Mouse (Mus musculus) T-helper 2 cell (primary cell): ENCODE results near the gene Cdk19.
"Not testable (repeated sequence)": the region's sequence is repeated elsewhere in the genome, so short reads cannot be mapped to it uniquely, and the experiment has no call there.

Source experiments
- in situ Hi-C: fragments of 300-600 bp; cut with MboI, MseI; formaldehyde crosslinking; loops from one replicate; pipeline ENCODE4 v1.15.1; 2025; ENCODE audit warnings: high pct_unique_total_duplicates

The Cdk19 gene

GRCm38 (mm10) chr10:40519586-40519985, 180.2 kb downstream of the Cdk19 start:
- in situ Hi-C loops = no loop called here

- in situ Hi-C loops = no loop called here
These were observed 182.2 kb downstream of the Cdk19 start for GRCm38 (mm10) chr10:40521579-40521978.

GRCm38 (mm10) chr10:40523312-40523975, 184.1 kb downstream of the Cdk19 start:
- in situ Hi-C loops = no loop called here

GRCm38 (mm10) chr10:40524032-40524806, 184.9 kb downstream of the Cdk19 start:
- in situ Hi-C loops = no loop called here

GRCm38 (mm10) chr10:40524991-40525390, 185.6 kb downstream of the Cdk19 start:
- in situ Hi-C loops = loop anchor here (5.0 kb wide), 2 partner anchors 173 to 258 kb away; no protein-coding TSS in a partner anchor

- in situ Hi-C loops = loop anchor here (5.0 kb wide), 2 partner anchors 173 to 258 kb away; no protein-coding TSS in a partner anchor
These were observed 186.3 kb downstream of the Cdk19 start for GRCm38 (mm10) chr10:40525616-40526155.

GRCm38 (mm10) chr10:40526301-40526761, 187.0 kb downstream of the Cdk19 start:
- in situ Hi-C loops = loop anchor here (5.0 kb wide), 2 partner anchors 174 to 259 kb away; no protein-coding TSS in a partner anchor

GRCm38 (mm10) chr10:40526986-40527385, 187.6 kb downstream of the Cdk19 start:
- in situ Hi-C loops = loop anchor here (5.0 kb wide), 2 partner anchors 175 to 260 kb away; no protein-coding TSS in a partner anchor

- in situ Hi-C loops = loop anchor here (5.0 kb wide), 2 partner anchors 175 to 260 kb away; no protein-coding TSS in a partner anchor
These were observed 188.2 kb downstream of the Cdk19 start for GRCm38 (mm10) chr10:40527573-40527972.

- in situ Hi-C loops = loop anchor here (5.0 kb wide), 2 partner anchors 176 to 261 kb away; no protein-coding TSS in a partner anchor
These were observed 189.3 kb downstream of the Cdk19 start for GRCm38 (mm10) chr10:40528668-40529067.

- in situ Hi-C loops = loop anchor here (5.0 kb wide), 2 partner anchors 177 to 262 kb away; no protein-coding TSS in a partner anchor
These were observed 190.3 kb downstream of the Cdk19 start for GRCm38 (mm10) chr10:40529617-40530016.

GRCm38 (mm10) chr10:40530661-40531060, 191.3 kb downstream of the Cdk19 start:
- in situ Hi-C loops = no loop called here

GRCm38 (mm10) chr10:40532586-40532985, 193.2 kb downstream of the Cdk19 start:
- in situ Hi-C loops = not testable (repeated sequence)
